ENCODE assay signal across 11 mouse cellular contexts in genomic region chr4:107468264-107468663, GRCm38 (mm10). TPM values are rescaled to one million over a fixed set of nuclear protein-coding genes. Genes with fewer than 3 reads are reported as not detected.
DNase-seq lines count a peak whose midpoint lies in the region; ATAC-seq lines count a peak whose summit lies in the region.
"Had no signal": no experiment of that assay in that cellular context is flagged by ENCODE, and none has a peak within 500 bp of the region (broad histone marks: within the 10 kb centered on the region; RNA-seq: fewer than 3 reads in every experiment).

No protein-coding gene starts in this region.

- WGBS in heart, embryonic 10.5 days, result 39% methylated on average over 13 of the region's 13 CpGs
- WGBS in embryonic facial prominence, embryonic 10.5 days, result 61% methylated on average over 13 of the region's 13 CpGs
- WGBS in kidney, embryonic 16.5 days, result 27% methylated on average over 13 of the region's 13 CpGs

- H3K27ac ChIP-seq in heart, embryonic 10.5 days, result peak overlapping the region; percentile 60
- H3K27ac ChIP-seq in embryonic facial prominence, embryonic 10.5 days (replicated peaks), result 0 out of 2 replicates have a peak overlapping the region, but pooled peaks have one; percentile 3
- no peak overlapping the region for H3K27ac ChIP-seq in kidney, embryonic 16.5 days (ENCODE audit: low read length)
- H3K27ac ChIP-seq: forebrain, embryonic 12.5 days; liver, embryonic 13.5 days had no signal

- no peak overlapping the region for H3K9ac ChIP-seq in kidney, embryonic 16.5 days (replicated peaks; ENCODE audit: low read length)
- H3K9ac ChIP-seq: forebrain, embryonic 12.5 days; liver, embryonic 13.5 days had no signal

- H3K27me3 ChIP-seq in heart, embryonic 10.5 days (ENCODE audit: insufficient read depth, poor library complexity, severe bottlenecking), result peaks cover 67% of the 10 kb centered on the region
- H3K27me3 ChIP-seq in embryonic facial prominence, embryonic 10.5 days (replicated peaks; ENCODE audit: low read depth, poor library complexity, severe bottlenecking), result peaks cover 97% of the 10 kb centered on the region
- H3K27me3 ChIP-seq in kidney, embryonic 16.5 days (ENCODE audit: insufficient read depth, low read length), result peaks cover 2% of the 10 kb centered on the region; the same call in 1 of the 2 replicates

- no peak overlapping the region for H3K4me2 ChIP-seq in kidney, embryonic 16.5 days (replicated peaks; ENCODE audit: low read depth, low read length)
- H3K4me2 ChIP-seq: forebrain, embryonic 12.5 days; liver, embryonic 13.5 days had no signal

- no peak for DNase-seq in heart, embryonic 10.5 days (ENCODE audit: low spot score)
- no peak for DNase-seq in heart, adult 11 months
- DNase-seq in embryonic facial prominence, embryonic 10.5 days (ENCODE audit: low spot score), result no peak
- peak; percentile 61 to 81 for DNase-seq in lung, postnatal 4 days
- DNase-seq in layer of hippocampus, adult 18-20 months (ENCODE audit: low spot score in 2 of 2), result no peak
- DNase-seq in retina, postnatal 1 day, result no peak
- no peak for DNase-seq in embryo, embryonic 11 days
- DNase-seq: liver, embryonic 13.5 days had no signal

- H3K36me3 ChIP-seq in heart, embryonic 10.5 days, result no peaks in the 10 kb centered on the region
- H3K36me3 ChIP-seq in embryonic facial prominence, embryonic 10.5 days (replicated peaks), result no peaks in the 10 kb centered on the region
- H3K36me3 ChIP-seq in kidney, embryonic 16.5 days (ENCODE audit: insufficient read depth, low read length), result no peaks in the 10 kb centered on the region
- H3K36me3 ChIP-seq: forebrain, embryonic 12.5 days; liver, embryonic 13.5 days had no signal

- ATAC-seq in kidney, embryonic 16.5 days (ENCODE audit: low FRiP score, low TSS enrichment), result peak; percentile 47; the same call in 1 of the 2 replicates

- no peaks in the 10 kb centered on the region for H3K9me3 ChIP-seq in heart, embryonic 10.5 days
- no peaks in the 10 kb centered on the region for H3K9me3 ChIP-seq in embryonic facial prominence, embryonic 10.5 days
- H3K9me3 ChIP-seq in kidney, embryonic 16.5 days (ENCODE audit: low read length), result no peaks in the 10 kb centered on the region
- H3K9me3 ChIP-seq: forebrain, embryonic 12.5 days; liver, embryonic 13.5 days had no signal

- H3K4me1 ChIP-seq in heart, embryonic 10.5 days, result peaks cover 36% of the 10 kb centered on the region
- H3K4me1 ChIP-seq in embryonic facial prominence, embryonic 10.5 days, result peaks cover 39% of the 10 kb centered on the region
- 0 out of 2 replicates have a peak, but pooled peaks cover 8% of the 10 kb centered on the region for H3K4me1 ChIP-seq in kidney, embryonic 16.5 days (ENCODE audit: insufficient read depth, low read length)
- H3K4me1 ChIP-seq: forebrain, embryonic 12.5 days had no signal

- H3K4me3 ChIP-seq in heart, embryonic 10.5 days, result no peak overlapping the region; the same call in 1 of the 2 replicates
- no peak overlapping the region for H3K4me3 ChIP-seq in embryonic facial prominence, embryonic 10.5 days
- no peak overlapping the region for H3K4me3 ChIP-seq in kidney, embryonic 16.5 days (ENCODE audit: low read length)
- H3K4me3 ChIP-seq: forebrain, embryonic 12.5 days; liver, embryonic 13.5 days had no signal

RNA-seq across cellular contexts. Expression of gene Glis1, which starts 33.9 kb away (rescaled TPM):
- 0.25 and 2.0 TPM in 2 replicates for polyA plus RNA-seq in heart, embryonic 10.5 days (2016; fragmentation: Nextera tagmentation; extraction: Ambion mirVana)
- 3.7 and 7.3 TPM in 2 replicates for polyA plus RNA-seq in embryonic facial prominence, embryonic 10.5 days (2016; fragmentation: Nextera tagmentation; extraction: Ambion mirVana)
- polyA plus RNA-seq in kidney, embryonic 16.5 days (2015; fragmentation: Nextera tagmentation; extraction: Ambion mirVana), result 4.6 and 5.1 TPM in 2 replicates
- 1 to 10 TPM; 2.1 to 2.4 TPM for total RNA-seq in layer of hippocampus, adult 18-20 months (2021)
- total RNA-seq: neutrophil, adult 5-6 weeks had no signal

Comparison
In these comparisons a context has a peak if more than half of its experiments do, and no peak if none do; other contexts are left out.
1. DNase-seq: peak in lung, postnatal 4 days (2 of 2); none in heart, embryonic 10.5 days (single experiment), heart, adult 11 months (single experiment), embryonic facial prominence, embryonic 10.5 days (single experiment), layer of hippocampus, adult 18-20 months (0 of 2), retina, postnatal 1 day (single experiment) and embryo, embryonic 11 days (single experiment).